ENCODE assay signal across 8 mouse cellular contexts in genomic region chrX:77794962-77795857, GRCm38 (mm10). TPM values are rescaled to one million over a fixed set of nuclear protein-coding genes. Genes with fewer than 3 reads are reported as not detected.
A peak's percentile ranks its signal among the peaks of the same experiment; 100 is the strongest.
DNase-seq lines count a peak whose midpoint lies in the region; ATAC-seq and TF ChIP-seq lines count a peak whose summit lies in the region.

No protein-coding gene starts in this region.

- peak overlapping the region; percentile 79 for H3K9ac ChIP-seq in heart, embryonic 16.5 days (ENCODE audit: low read length)
- peak overlapping the region; percentile 58 for H3K9ac ChIP-seq in limb, embryonic 12.5 days (replicated peaks)
- H3K9ac ChIP-seq in stomach, postnatal 0 days (ENCODE audit: low read length), result peak overlapping the region; percentile 71

- no peaks in the 10 kb centered on the region for H3K36me3 ChIP-seq in embryonic facial prominence, embryonic 10.5 days (replicated peaks)
- H3K36me3 ChIP-seq in heart, embryonic 16.5 days (ENCODE audit: control insufficient read depth, insufficient read depth), result no peaks in the 10 kb centered on the region
- no peaks in the 10 kb centered on the region for H3K36me3 ChIP-seq in limb, embryonic 12.5 days
- H3K36me3 ChIP-seq in midbrain, embryonic 10.5 days, result no peaks in the 10 kb centered on the region
- H3K36me3 ChIP-seq in stomach, postnatal 0 days (ENCODE audit: control insufficient read depth, insufficient read depth, low read length), result no peaks in the 10 kb centered on the region

- no peak for TF ChIP-seq CTCF in stomach, postnatal 0 days (IDR thresholded peaks at IDR 0.05; ENCODE audit: low read depth)

- ATAC-seq in heart, embryonic 16.5 days (replicated peaks; ENCODE audit: extremely low read depth, insufficient read depth, low FRiP score), result peak; percentile 53
- ATAC-seq in limb, embryonic 12.5 days (ENCODE audit: insufficient number of reproducible peaks, insufficient read depth, low FRiP score, low TSS enrichment, low read depth), result peak; percentile 53
- ATAC-seq in stomach, postnatal 0 days (ENCODE audit: low FRiP score, low TSS enrichment), result peak; percentile 64

- H3K27me3 ChIP-seq in embryonic facial prominence, embryonic 10.5 days (replicated peaks; ENCODE audit: low read depth, poor library complexity, severe bottlenecking), result no peaks in the 10 kb centered on the region
- H3K27me3 ChIP-seq in heart, embryonic 16.5 days (ENCODE audit: control insufficient read depth, insufficient read depth, low read length), result no peaks in the 10 kb centered on the region
- H3K27me3 ChIP-seq in limb, embryonic 12.5 days, result no peaks in the 10 kb centered on the region
- H3K27me3 ChIP-seq in midbrain, embryonic 10.5 days (ENCODE audit: low read depth, poor library complexity, severe bottlenecking), result no peaks in the 10 kb centered on the region
- H3K27me3 ChIP-seq in stomach, postnatal 0 days (ENCODE audit: control insufficient read depth, insufficient read depth, low read length), result no peaks in the 10 kb centered on the region

- peak overlapping the region; percentile 82 for H3K27ac ChIP-seq in embryonic facial prominence, embryonic 10.5 days (replicated peaks)
- H3K27ac ChIP-seq in heart, embryonic 16.5 days (ENCODE audit: low read length), result peak overlapping the region; percentile 61
- no peak overlapping the region for H3K27ac ChIP-seq in limb, embryonic 12.5 days
- H3K27ac ChIP-seq in midbrain, embryonic 10.5 days (replicated peaks), result peak overlapping the region; percentile 83
- peak overlapping the region; percentile 75 for H3K27ac ChIP-seq in stomach, postnatal 0 days (replicated peaks)

- peak overlapping the region; percentile 69 for H3K4me2 ChIP-seq in heart, embryonic 16.5 days (ENCODE audit: low read depth, low read length)
- peak overlapping the region; percentile 62 for H3K4me2 ChIP-seq in limb, embryonic 12.5 days
- H3K4me2 ChIP-seq in stomach, postnatal 0 days (replicated peaks; ENCODE audit: low read depth), result peak overlapping the region; percentile 57

- WGBS in embryonic facial prominence, embryonic 10.5 days, result 16% methylated on average over 61 of the region's 61 CpGs
- WGBS in heart, embryonic 16.5 days, result 9% methylated on average over 59 of the region's 61 CpGs
- WGBS in limb, embryonic 12.5 days, result 18% methylated on average over 61 of the region's 61 CpGs
- 18% methylated on average over 60 of the region's 61 CpGs for WGBS in midbrain, embryonic 10.5 days
- 18% methylated on average over 55 of the region's 61 CpGs for WGBS in stomach, postnatal 0 days

- TF ChIP-seq EP300 in stomach, postnatal 0 days (optimal IDR thresholded peaks at IDR 0.05), result no peak

- H3K4me3 ChIP-seq in embryonic facial prominence, embryonic 10.5 days, result peak overlapping the region; percentile 68
- H3K4me3 ChIP-seq in heart, embryonic 16.5 days (ENCODE audit: low read length), result peak overlapping the region; percentile 68
- H3K4me3 ChIP-seq in limb, embryonic 12.5 days (replicated peaks), result peak overlapping the region; percentile 58
- H3K4me3 ChIP-seq in midbrain, embryonic 10.5 days, result peak overlapping the region; percentile 66
- H3K4me3 ChIP-seq in stomach, postnatal 0 days (ENCODE audit: low read depth, low read length), result peak overlapping the region; percentile 55

- DNase-seq in retina, embryonic 14.5 days (ENCODE audit: low spot score), result peak; percentile 22
- no peak for DNase-seq in retina, postnatal 1 day
- peak; percentile 8 for DNase-seq in adipocyte (ENCODE audit: low spot score)
- DNase-seq in embryonic facial prominence, embryonic 10.5 days (ENCODE audit: low spot score), result peak; percentile 8
- DNase-seq in midbrain, embryonic 10.5 days (ENCODE audit: low spot score), result peak; percentile 11
- peak; percentile 37 for DNase-seq in stomach, postnatal 0 days (ENCODE audit: low spot score)

- H3K9me3 ChIP-seq in embryonic facial prominence, embryonic 10.5 days, result peaks cover 7% of the 10 kb centered on the region; the same call in 1 of the 2 replicates
- no peaks in the 10 kb centered on the region for H3K9me3 ChIP-seq in heart, embryonic 16.5 days (replicated peaks; ENCODE audit: control insufficient read depth, low read length)
- no peaks in the 10 kb centered on the region for H3K9me3 ChIP-seq in limb, embryonic 12.5 days
- H3K9me3 ChIP-seq in midbrain, embryonic 10.5 days (replicated peaks), result peaks cover 5% of the 10 kb centered on the region
- H3K9me3 ChIP-seq in stomach, postnatal 0 days (ENCODE audit: control insufficient read depth, low read length), result no peaks in the 10 kb centered on the region

- no peaks in the 10 kb centered on the region for H3K4me1 ChIP-seq in embryonic facial prominence, embryonic 10.5 days
- no peaks in the 10 kb centered on the region; the same call in 1 of the 2 replicates for H3K4me1 ChIP-seq in heart, embryonic 16.5 days (ENCODE audit: control insufficient read depth, insufficient read depth, low read length)
- H3K4me1 ChIP-seq in limb, embryonic 12.5 days (replicated peaks), result 0 out of 2 replicates have a peak, but pooled peaks cover 5% of the 10 kb centered on the region
- H3K4me1 ChIP-seq in midbrain, embryonic 10.5 days, result peaks cover 8% of the 10 kb centered on the region; the same call in 1 of the 2 replicates
- no peaks in the 10 kb centered on the region for H3K4me1 ChIP-seq in stomach, postnatal 0 days (replicated peaks; ENCODE audit: control insufficient read depth, insufficient read depth)

RNA-seq across cellular contexts. Expression of gene Prkx, which starts 0.9 kb away (rescaled TPM):
- 14.6 and 16.1 TPM in 2 replicates for polyA plus RNA-seq in embryonic facial prominence, embryonic 10.5 days (2016; fragmentation: Nextera tagmentation; extraction: Ambion mirVana)
- 12.8 and 14.1 TPM in 2 replicates for polyA plus RNA-seq in heart, embryonic 16.5 days (2015; fragmentation: Nextera tagmentation; extraction: Ambion mirVana)
- polyA plus RNA-seq in limb, embryonic 12.5 days (2016; fragmentation: Nextera tagmentation; extraction: Ambion mirVana), result 13.1 and 14.4 TPM in 2 replicates
- polyA plus RNA-seq in midbrain, embryonic 10.5 days (2016; fragmentation: Nextera tagmentation; extraction: Ambion mirVana), result 12.6 and 15.2 TPM in 2 replicates
- polyA plus RNA-seq in stomach, postnatal 0 days (2015; fragmentation: Nextera tagmentation; extraction: Ambion mirVana), result 11.9 and 12.6 TPM in 2 replicates

RNA-seq across cellular contexts. Expression of gene Pbsn, which starts 58.2 kb away (rescaled TPM):
- not detected in 2 replicates for polyA plus RNA-seq in embryonic facial prominence, embryonic 10.5 days (2016; fragmentation: Nextera tagmentation; extraction: Ambion mirVana)
- polyA plus RNA-seq in heart, embryonic 16.5 days (2015; fragmentation: Nextera tagmentation; extraction: Ambion mirVana), result not detected in 2 replicates
- not detected in 2 replicates for polyA plus RNA-seq in limb, embryonic 12.5 days (2016; fragmentation: Nextera tagmentation; extraction: Ambion mirVana)
- polyA plus RNA-seq in midbrain, embryonic 10.5 days (2016; fragmentation: Nextera tagmentation; extraction: Ambion mirVana), result not detected in 2 replicates
- not detected in 2 replicates for polyA plus RNA-seq in stomach, postnatal 0 days (2015; fragmentation: Nextera tagmentation; extraction: Ambion mirVana)
